Mouse (Mus musculus): ENCODE data around the gene Birc7.

The Birc7 gene

DNA sequence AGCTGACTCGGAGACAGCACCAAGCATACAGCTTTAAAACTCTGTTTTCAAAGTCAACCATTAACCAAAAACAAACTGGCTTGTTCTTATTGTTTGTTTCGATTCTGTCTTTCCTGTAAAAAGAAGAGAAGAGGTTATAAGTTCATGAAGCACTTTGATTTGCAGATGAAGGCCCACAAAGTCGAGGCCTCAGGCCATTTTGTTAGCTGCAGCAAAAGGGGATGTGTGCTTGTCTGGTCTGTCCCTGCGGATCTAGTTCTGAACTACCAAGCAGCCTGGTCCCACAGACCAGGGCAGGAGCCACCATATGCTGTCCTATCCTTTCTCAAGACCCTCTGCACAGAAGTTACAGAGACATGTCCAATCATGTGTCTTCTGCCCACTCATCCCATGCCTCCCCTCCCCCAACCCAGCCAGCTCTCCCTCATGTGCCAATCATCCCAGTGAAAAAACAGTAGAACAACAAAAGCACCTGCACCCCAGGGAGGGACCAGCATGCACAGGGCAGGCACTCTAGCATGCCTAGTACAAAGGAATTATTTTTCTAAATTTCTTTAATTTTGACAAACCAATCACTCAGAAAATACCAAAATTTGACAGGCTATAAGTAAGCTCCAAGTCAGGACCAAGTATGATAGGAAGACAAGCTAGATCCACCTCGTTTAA lies 23.1 kb upstream of the Birc7 start:
- DNase-seq: no peak

DNA sequence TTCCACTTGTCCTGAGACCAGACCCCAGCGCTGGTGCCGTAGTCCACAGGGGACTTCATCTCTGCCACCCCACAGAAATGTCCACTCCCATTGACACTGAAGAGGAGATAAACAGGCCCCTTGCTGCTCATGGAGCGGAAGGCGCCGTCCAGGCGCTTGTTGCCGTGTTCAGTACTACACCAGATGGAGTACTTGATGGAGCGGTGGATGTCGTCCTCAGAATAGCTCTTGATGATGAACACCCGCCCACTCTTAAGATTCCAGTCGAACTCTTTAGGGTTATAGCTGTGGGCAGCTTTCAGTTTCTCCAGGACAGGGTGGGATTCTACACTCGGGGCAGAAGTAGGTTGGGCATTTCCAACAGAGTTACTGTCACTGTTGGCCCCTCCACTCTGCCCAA lies 17.9 kb upstream of the Birc7 start:
- DNase-seq: no peak

DNA sequence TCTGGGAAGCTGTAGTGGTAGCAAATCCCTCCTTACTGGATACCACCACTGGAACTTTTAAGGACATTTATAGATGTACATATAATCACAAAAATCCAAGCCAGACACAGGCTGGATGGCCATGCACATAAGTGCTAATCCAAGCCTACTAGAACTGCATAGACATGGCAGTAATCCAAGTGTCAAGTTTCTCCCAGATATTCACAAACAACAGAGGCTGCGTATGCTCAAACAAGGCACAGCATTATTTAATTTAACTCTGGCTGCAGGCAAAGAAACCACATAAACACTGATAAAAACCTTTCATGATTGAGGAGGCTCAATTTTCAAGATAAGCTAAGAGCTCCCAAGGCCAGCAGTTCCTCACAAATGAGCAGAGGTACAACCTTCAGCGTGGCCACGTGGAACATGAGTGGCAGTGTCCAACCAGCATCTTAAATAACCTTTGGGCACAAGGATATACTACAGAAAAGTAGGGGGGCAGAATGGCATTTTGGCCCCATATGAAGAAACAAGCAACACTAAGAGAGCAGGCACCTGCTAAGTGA lies 12.9 kb upstream of the Birc7 start:
- DNase-seq: no peak

DNA sequence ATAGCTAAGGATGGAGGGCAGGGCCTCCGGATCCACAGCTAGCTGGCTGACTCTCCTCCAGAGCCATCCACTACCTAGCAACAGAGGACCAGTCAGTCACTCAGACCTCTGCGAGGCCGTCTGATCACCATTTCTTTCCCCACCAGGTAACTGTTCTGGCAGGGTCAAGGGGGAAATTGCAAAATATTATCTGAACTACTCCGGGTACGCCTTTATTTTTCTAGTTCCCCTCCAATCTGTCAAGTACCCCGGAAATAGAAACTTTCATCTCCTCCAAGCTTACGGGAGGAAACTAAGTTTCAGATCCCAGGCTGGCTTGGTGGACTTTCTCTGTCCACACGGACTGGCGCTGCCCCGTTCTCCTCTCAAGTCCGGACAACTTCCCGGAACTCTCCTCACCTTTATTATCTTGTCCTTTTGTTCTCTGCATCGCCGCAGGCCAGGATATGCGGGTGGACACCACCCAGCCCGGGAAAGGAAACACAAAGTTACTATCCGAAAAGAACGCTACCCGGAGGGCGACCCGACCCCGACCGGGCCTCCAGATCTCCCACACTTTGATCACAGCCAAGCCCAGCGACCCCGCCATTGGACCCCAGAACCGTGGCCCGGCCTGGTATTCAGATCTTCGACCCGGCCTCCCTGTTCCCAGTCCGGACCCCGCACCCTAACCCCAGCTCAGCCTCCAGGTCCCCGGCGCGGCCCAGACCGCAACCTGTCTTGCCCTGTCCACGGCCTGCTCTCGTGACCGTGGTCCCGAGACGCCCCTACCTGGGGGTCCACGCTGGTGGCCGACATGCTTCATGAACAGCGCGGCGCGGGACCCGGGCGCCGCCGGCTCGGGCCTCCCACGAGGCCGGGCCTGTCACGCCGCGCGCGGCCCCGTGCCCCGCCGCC lies 8.7 kb upstream of the Birc7 start:
- no peak for DNase-seq

DNA sequence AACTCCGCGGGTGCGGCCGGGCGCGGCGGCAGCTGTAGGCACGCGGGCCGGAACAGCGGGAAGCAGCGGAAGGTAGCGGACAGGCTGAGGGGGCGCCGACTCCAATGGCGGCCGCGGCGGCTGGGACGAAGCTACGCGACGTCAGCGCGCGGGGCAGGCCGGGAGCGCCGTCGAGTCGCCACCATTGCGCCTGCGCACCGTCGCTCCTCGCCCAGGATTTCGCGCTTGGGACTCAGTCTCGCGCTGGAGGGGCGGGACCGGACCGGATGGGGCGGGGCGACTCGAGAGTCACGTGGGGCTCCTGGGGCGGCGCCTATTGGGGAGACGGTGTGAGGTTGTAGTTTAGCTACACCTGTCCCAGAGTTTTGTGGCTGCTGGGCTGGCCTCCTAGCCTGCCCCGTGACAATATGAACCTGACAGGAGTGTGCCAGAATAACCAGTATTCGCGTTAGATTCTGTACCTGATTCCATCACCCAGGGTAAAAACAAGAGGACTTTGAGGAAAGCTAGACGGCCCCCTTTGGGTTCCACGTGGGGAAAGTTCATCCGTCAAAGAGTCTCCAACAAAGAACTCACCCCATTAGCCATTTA lies 7.9 kb upstream of the Birc7 start, which contains the start of gene Ythdf1:
Gene Ythdf1, minus strand, starts transcription at position 140 of the 591 bp plus-strand sequence.
- peak; percentile 97 for DNase-seq

DNA sequence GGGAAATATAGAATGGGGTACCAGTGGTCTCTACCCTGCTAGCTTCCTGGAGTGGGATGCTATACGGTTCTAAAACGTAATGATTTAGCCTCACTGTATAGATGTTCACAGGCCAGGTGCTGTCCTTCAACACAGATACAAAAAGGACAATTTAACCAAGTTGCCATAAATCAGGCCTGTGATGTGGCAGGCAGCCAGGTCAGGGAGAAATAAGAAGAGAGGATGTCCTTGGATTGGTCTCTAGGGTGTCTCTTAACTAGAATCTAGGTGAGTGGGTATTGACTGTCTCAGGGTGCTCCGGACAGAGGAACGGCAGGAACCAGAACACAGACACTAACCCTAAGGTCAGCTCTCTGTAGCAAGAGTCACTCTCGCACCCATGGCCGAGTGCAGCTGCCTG lies 6.1 kb upstream of the Birc7 start:
- no peak for DNase-seq

DNA sequence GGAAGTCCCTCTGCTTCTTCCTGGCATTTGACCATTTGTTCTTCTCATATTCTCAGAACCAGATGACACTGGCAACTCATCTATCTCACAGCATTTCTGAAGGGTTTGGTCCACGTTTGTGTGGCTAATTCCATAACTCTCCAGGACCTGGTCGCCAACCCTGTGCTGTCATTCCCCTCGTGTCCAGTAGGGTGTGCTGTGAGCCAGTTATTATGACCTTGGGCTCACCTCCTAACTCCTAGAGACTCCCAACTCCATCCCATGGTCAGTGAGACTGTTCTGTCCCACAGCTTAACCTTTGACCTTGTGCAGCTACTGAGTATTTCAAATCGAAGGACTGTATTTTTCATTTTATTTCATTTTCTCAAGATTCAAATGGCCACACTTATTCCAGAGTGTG lies 3.6 kb upstream of the Birc7 start:
- DNase-seq: peak; percentile 74

DNA sequence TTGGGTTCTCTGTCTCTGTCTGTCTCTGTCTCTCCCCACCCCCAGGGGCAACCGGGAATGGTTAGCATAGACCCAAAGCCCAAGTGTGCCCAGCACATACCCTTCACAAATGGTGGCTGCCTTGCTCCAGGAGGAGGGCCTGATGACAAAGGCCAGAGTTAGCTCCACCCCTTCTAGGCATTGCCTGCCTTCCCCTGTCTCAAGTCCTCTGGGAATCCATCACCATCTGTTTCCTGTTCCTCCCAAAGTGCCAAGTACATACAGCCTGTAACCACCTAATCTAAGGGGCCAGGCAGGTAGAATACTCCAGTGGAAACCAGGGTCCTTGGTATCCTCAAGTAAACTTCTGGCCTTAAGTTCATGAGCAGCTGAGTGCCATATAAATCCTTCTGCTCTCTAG lies 3.6 kb downstream of the Birc7 start:
- DNase-seq: no peak

DNA sequence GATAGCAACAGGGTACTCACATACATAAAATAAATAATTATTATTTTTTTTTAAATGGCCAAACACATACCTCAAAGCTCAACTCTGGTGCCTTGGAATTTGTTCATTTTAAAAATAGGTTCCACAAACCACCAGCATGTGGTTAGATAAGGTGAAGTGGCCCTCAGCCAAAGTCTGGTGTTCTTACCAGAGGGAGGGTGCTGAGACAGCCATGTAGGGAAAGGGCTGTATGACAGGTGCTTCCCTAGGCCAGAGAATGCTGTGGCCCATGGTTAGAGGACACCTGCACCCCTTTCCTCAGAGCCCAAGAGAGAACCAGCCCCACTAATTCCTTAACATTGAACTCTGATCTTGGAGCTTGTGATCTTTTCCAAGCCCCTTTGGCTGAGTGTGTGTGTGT lies 11.4 kb downstream of the Birc7 start:
- DNase-seq: no peak

DNA sequence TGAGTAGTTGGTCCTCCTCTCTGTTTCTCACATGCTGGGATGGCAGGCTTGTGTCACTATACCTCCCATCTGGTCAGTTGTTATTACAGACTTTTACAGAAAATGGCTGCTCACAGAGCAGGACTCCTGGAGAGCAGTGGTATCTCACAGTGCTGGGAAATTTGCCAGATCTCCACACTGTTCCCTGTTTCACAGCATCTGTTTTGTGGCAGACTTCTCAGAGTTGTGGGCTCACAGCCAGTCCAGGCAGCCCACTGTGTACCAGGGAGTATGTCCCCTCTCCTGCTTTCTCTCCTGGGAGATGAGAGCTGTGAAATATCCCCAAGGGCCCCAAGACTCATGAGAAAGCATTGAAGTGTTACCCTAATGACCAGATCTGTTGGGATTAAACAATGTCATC lies 13.0 kb downstream of the Birc7 start:
- no peak for DNase-seq

DNA sequence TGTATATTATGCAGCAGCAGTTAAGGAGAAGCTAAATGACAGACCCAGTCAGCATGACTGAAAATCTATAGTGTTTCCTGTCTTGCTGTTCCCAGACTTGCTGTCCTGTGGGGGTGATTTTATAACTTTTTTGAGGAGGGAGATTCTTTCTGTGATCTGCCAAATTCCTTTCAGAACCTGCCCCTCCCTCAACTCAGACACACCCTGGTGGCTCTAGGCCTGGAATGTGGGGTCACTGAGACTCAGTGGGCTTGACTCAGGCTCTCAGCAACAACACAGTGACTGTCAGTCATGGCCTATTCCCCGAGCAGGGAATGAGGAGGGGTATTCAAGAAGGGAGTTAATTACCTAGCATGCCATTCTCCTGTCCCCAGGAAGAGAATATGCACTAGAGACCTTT lies 21.1 kb downstream of the Birc7 start:
- no peak for DNase-seq

DNA sequence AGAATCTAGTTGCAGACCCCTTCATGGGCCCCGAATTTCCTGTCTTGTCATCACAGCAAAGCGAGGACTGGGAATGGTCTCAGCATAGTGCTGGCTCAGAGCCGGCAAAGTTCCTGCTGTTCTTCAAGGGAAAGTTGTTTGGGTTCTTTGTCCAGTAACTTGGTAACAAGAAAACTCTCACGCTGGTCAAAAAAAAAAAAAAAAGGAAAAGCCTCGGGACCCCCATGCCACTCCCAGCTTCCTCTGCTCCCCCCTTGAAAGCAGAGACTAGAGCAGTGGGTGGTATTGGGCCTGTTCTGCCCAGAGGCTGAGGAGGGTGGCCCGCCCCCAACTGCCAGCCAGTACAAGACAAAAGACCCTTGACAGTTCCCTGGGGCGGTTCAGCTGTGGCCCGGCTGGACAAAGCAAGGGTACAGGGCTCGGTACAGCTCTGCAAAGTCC lies 23.9 kb downstream of the Birc7 start:
- DNase-seq: peak; percentile 50

DNA sequence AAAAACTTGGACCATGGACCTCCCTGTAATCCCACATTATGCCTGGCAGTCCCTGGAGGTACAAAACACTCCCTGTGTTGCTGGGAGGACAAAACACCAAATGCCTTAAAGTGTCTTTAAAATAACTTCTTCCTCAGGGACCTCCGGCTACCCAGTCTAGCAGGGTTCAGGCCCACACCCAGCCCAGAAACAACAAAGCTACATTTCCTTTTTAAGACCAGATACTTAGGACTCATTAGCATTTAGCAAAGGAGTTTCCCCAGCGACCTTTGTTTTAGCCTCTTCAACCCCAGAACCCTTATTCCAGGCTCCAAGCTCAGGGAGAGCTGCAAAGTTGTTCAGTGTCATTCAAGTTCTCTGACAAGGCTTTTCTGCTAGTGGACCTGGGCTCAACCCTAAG lies 24.8 kb downstream of the Birc7 start:
- DNase-seq: no peak

DNA sequence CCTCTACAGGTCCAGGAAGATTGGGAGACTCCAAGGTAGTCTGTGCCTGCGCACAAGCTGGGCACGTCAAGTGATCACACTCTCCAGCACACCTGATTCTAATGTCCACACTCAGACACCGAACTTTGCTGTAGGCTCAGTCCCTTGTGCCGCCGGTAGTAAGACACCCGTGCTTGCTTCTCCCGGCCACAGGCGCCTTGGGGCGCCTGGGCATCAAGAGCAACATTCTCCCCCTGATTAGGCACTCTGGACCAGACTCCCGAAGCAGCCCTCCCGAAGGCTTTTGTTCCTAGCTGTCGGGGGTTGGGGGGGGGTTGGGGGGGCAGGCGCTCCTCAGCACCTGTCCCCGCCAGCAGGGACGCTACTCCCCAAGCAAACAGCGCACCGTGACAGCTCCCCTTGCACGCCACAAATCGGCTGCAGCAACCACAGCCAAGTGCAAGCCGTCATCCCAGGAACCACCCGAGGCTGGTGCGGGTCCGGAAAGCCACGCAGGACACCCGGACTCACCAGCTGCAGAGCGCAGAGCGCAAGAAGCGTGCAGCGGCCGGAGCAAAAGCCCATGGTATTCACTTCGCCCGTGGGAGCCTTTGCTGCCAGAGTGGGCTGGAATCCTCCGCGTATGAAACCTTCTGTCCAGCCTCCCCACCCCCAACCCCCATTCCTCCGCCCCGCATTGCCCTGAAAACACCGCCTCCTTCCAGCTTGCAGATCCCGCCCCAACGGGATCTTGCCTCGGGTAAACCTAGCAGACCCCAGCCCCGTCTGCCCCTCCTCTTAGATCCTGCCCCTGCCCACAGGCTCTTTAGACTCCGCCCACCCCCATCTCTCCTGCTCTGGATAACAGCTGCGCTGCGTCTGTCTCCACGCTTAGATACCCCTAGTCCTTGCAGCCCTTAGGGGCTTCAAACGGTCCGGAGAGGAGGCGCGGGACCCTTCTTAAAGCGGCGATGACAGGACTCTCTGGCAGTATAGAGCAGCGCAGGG lies 25.5 kb downstream of the Birc7 start, which contains the start of gene Nkain4:
Gene Nkain4, minus strand, starts transcription at position 639 of the 987 bp plus-strand sequence.
- DNase-seq: peak; percentile 66

DNA sequence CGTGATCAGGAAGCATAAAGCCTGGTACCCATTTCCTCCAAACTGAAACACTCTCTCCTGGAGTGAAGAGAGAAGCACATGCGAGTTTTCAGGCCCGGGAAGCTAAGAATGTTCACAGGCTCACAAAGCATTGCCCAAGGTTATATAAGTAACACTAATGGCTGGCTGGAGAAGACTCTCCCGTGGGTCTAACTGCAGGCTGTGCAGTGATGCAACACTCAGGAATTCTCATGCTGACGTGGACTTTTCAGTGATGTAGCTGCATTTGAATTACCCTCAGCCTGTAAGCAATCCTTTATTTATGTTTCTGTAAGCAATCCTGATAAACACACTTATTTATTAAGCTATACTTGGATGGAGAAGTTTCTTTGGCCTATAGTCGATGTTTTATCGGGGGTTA lies 30.8 kb downstream of the Birc7 start:
- DNase-seq: no peak

DNA sequence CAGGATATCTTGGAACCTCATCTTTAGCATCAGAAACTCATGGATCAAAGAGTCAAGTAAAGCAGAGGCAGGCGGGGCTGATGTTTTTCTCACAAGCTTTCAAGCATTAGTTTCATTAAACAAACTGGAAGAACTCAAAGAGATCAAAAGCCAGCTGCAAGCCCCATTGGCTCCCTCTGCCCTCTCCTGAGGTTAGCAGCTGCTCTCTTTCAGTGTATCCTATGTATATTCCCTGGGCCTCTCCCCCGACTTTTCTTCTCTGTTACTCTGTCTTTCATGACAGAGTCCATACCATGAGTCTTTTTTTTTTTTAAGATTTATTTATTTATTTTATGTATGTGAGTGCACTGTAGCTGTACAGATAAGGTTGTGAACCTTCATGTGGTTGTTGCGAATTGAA lies 31.4 kb downstream of the Birc7 start:
- no peak for DNase-seq

DNA sequence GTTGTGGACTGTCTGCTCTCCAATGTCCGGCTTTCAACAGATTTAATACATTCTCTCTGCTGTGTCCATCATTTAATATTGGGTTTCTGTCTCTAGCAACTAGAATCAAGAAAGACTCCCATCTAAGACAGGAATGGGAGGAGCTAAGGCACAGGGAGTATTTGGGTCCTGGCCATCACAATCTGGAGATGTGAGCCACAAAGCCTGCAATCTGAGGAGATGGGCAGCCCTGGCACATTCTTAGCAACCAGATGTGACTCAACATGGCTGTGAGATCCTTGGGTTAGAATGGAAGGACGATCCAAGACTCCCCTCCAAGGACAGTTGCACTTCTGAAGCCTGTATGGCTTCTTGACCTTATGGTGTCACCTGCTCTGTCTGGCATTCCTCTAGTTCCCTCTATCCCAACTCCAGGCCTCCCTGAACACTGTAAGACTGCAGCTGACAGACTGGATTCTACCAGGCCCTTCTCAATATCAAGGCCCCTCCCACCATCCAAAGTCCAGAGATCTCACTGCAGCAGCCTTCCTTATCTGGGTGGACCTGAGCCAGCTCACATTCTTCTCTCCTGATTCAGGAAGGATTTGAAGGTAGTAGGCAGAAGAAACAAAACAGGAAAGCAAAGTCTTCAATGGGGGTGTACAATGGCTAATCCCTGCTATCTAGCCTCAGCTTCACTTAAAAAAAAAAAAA lies 33.9 kb downstream of the Birc7 start:
- no peak for DNase-seq

DNA sequence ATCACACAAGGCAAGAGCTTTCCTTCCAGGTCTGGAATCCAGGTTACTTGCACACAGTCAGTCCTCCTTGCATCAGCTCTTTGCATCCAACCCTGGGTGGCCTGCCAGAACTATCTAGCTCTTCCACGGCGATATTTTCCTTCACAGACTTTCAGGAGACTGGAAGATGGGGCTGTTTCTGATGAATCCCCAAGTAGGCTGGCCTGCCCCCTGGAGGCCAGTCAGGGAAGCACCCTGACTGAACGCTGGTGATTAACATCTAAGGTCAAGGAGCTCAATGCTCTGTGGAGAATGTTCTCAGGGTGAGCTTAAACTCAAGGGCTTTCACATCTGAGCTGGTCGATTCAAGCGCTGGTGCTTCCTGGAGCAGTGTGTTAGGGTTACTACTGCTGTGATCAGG lies 35.1 kb downstream of the Birc7 start:
- DNase-seq: peak; percentile 77

DNA sequence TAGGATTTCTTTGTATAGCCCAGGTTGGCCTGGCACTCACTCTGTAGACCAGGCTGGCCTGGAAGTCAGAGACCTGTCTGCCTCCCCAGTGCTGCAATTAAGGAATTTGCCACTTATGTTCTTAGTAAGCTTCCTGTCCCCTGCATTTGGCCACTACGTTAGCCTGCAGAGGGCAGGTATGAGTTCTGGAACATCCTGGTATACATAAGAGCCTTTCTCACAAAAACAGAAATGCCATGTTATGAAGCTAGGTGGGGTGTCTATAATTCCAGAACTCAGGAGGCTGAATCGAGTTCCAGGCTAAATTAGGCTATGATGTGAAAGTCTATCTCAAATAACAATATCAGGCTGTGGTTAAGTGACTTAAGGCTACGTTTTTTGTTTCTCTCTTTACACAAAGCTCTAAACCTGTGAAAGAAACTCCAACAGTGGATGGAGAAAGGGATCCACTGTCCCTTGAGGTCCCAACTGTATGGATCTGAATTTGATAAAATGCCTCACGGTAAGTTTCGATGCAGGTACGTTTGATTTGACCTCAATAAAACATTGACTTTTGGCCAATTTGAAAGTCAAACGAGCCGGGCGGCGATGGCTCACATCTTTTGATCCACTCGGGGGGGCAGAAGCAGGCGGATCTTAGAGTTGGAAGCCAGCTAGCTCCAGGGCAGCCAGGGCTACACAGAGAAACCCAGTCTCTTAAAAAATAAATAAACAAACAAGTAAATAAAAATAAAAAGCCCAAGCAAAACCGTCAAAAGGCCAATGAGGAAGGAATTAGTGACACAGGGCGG lies 37.5 kb downstream of the Birc7 start:
- DNase-seq: peak; percentile 50

DNA sequence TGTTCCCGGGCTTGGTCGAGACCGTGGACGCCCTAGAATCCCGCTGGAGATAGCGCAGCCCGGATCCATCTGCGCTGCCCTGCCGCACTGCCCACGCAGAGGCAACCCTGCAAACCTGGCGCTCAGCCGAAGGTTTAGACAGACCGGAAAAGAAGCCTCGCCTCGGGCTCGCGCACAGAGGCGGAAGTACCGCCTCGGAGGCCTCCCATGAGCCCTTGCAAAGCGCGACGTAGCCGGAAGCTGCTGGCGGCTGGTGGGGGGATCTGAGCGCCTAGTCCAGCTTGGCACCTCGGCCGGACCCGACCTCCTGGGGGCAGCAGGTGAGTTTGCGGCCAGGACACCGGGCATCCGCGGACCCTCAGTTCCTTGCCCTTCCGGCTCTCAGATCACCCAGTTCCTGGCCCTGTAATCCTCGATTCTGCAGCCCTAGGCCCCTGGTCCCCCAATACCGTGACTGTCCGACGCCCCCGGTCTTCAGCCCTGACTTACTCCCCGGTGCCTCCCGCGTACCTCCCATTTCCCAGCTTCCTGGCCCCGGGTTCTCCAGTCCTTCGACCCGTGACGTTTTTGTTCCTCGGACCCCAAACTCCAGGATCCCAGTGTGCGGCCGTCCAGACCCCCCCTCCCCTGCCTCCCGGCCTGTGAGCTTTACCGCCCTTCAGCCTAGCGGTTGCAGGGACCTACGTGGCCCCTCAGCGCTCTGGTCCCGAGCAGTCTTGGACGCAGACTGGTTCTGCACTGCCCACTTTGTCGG lies 38.4 kb downstream of the Birc7 start, which contains the start of gene Arfgap1:
Gene Arfgap1, plus strand, starts transcription at position 216 of the 754 bp plus-strand sequence.
- peak; percentile 95 for DNase-seq

Measured in cerebellum, adult 9-11 months (tissue).